Mouse (Mus musculus) spleen, embryonic (tissue): ENCODE measurements around the gene Krtap5-2.
"Not testable (repeated sequence)": the region's sequence is repeated elsewhere in the genome, so short reads cannot be mapped to it uniquely, and the experiment has no call there.

ENCODE experiments used
- CTCF ChIA-PET: fragments of 350-600 bp; sonication (Branson Sonifier 250); formaldehyde crosslinking; loops from one replicate; lab custom pipeline; 2022; lab: Charles Lee

The Krtap5-2 gene

GRCm38 (mm10) chr7:142140696-142141095 is 35.1 kb downstream of the Krtap5-2 start:
- CTCF ChIA-PET = no interaction called here

GRCm38 (mm10) chr7:142135934-142136333 is 39.9 kb downstream of the Krtap5-2 start, which contains the start of gene Gm39115:
TSS of gene Gm39115 (minus strand) at chr7:142136034.
- CTCF ChIA-PET = not testable (repeated sequence)

GRCm38 (mm10) chr7:142134206-142134995 is 41.4 kb downstream of the Krtap5-2 start:
- CTCF ChIA-PET = no interaction called here

GRCm38 (mm10) chr7:142128843-142129242 is 47.0 kb downstream of the Krtap5-2 start:
- CTCF ChIA-PET = no interaction called here
